Mouse (Mus musculus): ENCODE results near the gene Gpr146.

DNA sequence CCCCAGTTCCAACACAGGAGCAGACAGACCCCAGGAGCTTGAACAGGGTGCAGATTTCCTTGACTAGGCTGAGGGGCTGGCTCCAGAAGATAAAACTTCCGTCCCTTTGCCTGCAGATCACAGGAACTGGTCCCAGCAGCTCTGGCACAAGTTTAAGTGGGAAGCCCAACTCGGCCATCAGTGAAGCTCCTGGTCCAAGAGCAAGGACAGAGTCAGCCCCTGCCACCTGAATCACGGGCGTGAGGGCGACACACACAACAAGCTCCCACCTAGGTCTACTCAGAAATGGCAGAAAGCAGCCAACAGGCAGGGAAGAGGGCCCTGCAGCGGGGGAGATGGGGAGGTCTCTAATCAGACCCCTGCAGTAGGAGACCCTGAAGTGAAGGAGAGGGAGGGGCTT lies 7.2 kb upstream of the Gpr146 start:
- TF ChIP-seq CTCF (IDR thresholded peaks at IDR 0.05; ENCODE audit: low read depth, low read length), result no peak
- TF ChIP-seq POLR2A (IDR thresholded peaks at IDR 0.05; ENCODE audit: extremely low read depth, insufficient read depth, low read length), result no peak
